Mouse (Mus musculus) lung, postnatal 25 days (tissue): ENCODE data around the gene Tac2.

Experiments used
- DNase-seq: peaks from one replicate; pipeline ENCODE4 v3.0.0; 2022; ENCODE audit warnings: low spot score

Gene Tac2

DNA sequence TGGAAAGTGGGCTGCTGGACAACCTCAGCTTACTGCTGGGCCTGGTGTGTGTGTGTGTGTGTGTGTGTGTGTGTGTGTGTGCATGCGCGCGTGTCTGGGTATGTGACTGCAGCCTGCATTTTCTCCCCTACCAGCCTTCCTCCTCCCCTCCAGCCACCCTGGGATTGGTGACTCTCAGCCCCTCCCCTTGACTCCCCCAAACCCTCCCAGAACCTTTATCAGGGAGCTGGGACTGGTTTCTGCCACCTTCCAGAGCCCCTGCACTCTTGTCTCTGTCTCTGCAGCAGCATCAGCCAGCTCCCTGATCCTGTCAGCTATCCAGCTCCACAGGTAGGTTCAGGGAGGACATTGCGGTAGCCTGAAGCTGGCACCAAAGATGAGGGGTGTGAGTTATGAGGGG lies 858 bp downstream of the Tac2 start:
- DNase-seq: no peak

DNA sequence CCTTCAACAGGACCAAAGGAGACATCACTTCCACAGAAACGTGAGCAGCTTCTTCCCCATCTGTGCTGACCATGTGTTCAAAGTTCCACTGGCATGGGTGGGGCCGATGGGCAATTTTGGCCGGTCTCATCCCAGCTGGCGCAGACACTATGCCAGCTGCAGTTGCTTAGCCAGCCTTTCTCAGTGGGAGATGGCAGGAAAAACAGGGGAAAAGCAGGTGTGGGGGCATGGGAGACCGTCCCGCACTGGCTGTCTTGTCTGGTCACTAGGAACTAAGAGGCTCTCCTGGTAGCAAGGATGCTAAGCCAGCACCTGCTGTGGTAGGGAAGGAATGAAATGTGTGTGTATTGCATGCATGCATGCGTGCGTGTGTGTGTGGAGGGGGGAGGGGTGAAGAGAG lies 4.2 kb downstream of the Tac2 start:
- no peak for DNase-seq

DNA sequence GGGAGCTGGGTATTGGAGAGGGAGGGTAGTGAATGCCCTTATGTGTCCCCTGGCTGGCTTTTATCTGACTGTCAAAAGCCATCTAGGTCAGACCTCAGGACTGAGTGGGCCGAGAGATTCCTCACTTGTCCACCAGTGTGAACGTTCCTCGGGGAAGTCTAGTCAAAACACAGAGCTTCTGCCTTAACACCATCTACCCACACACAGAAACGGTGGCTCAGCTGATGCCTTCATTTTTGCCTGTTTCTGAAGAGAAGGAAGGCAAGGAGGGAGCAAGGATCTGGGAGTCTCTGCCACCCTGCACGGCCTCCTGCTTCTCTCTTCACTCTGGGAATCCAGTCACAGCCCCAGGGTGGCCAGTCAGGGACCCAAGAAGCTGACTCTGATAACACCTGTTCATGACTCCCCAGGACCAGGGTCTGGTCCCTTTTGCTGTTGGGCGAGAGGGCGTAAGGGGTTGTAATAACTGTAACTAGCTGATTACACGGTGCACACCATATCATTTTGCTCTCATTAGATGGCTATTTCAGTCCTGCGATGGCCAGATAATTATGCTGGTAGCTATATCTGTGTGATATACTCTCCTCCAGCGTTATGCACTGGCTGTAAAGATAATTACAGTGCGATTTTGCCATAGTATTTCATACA lies 6.1 kb downstream of the Tac2 start:
- no peak for DNase-seq

DNA sequence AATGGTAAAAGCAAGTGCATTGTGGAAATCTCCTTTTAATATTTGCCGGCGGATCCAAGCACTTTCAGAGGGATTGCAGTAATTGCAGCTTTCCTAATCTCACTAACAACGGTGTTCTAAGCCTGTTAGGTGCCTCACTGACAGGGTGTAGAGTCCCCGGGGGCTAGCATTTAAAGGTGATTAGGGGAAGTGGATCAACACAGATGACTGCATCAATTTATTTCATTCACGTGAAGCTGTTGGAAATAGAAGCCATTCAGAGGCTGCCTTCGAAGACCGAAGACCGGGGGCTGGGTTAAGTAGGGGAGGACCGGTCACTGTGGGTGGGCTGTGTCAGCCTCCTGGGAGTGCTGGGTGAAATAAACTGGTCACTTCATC lies 6.6 kb downstream of the Tac2 start:
- no peak for DNase-seq

DNA sequence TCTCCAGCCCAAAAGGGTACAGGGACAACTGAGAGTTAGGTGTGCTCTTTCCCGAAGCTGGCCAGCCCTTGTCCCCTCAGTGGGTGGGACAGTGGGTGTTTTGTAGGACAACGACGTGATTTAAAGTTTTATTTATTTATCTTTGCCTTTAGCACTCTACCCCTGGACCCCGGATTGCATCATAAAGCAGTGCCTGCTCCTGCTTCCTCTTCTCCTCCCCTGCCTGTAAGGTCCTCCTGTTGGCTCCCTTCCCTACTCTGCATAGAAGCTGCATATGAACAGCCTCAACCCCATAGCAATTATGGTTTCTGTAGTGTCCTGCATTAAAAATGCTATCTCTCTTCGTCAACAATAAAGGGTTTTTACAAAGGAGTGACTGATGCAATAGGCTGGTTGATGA lies 7.1 kb downstream of the Tac2 start:
- no peak for DNase-seq

DNA sequence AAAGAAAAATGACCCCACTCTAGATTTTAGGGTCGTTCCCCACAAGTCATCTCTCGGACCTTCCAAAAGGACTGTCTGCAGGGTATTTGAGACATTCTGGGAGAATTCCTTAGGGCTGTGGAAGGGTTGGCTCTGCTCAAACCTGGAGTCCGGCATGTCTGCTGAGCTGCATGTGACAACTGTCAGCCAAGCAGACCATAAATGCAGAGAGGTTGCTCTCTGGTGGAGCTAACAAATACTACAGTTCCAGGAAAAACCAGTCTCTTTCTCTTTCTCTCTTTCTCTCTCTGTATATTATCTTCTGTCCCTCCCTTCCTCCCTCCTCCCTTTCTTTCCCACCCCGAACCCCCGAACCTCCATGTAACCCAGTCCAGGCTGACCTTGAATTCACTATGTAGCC lies 10.2 kb downstream of the Tac2 start:
- DNase-seq: no peak

DNA sequence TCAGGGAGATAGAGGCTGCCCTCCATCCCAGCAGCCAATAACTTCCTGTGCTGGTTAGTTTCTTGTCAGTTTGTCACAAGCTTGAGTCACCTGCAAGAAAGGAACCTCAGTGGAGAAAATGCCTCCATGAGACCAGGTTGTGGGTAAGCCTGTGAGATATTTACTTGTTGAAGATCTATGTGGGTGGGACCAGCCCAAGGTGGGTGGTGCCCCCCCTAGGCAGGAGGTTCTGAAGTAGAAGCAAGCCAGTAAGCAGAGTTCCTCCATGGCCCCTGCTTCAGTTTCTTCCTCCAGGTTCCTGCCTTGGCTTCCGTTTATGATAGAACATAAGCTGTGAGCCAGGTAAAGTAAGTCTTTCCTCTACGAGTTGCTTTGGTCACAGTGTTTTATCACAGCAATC lies 12.0 kb downstream of the Tac2 start:
- no peak for DNase-seq

DNA sequence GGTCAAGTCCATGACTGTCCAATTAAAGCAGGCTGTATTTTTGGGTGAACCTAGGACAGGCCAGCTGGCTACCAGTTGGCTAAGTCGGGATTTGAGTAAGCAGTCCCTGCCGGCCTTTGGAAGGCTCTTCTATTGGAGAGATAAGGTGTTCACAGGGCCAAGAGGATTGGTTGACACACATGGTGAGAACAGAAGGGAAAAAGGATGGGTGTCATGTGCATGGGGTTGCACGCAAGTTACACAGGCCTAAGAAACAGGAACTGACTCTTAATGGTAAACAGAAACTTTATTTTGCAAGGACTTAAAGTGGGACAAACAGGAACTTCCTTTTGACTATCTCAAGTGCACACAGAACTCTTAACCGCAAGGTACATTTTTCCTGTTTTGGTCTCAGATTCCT lies 12.6 kb downstream of the Tac2 start:
- DNase-seq: peak; percentile 58

DNA sequence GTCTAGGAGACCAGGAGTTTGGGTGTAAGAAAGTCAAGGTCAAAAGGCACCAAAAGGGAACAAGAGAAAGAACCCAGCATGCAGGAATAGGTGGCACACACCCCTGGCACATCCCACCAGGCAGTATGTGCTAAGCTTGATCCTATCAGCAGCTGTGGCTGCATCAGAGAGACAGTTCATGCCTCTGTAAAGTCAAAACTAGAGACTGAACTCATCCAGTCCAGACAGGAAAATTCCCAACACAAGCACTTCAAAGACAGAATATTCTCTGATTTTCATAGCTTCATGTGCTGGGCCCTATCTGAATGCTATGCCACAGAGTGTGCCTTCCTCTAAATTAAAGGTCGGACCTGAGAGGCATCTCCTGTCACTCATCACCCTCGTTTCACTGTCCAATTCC lies 13.3 kb downstream of the Tac2 start:
- DNase-seq: no peak

DNA sequence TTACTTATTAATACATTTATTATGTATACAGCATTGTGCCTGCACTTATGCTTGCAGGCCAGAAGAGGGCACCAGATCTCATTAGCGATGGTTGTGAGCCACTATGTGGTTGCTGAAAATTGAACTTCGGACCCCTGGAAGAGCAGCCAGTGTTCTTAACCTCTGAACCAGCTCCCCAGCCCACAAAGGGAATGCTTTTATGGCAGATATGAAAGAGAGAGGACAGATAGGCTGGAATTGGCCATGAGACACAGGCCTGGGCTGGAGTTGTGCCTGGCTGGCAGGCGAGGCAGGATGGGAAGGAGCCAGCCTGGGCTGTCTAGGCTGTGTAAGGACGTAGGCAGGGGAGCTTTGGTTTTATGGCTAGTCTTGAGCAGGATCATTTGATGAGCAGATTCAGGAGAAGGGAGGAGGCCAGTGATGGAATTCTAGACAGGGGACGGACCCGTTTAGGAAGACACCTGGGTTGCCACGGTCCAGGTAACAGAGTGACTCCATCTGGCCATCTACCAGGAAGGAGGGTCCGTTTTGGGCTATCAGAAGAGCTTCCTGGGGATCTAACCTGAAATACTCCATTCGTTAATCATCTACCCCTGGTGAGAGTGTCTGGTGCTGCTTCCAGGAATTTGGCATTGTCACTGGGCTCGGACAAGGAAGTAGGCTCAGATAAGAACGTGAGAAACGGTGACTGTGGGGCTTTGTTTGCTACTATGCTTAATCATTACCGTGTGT lies 14.0 kb downstream of the Tac2 start:
- no peak for DNase-seq

DNA sequence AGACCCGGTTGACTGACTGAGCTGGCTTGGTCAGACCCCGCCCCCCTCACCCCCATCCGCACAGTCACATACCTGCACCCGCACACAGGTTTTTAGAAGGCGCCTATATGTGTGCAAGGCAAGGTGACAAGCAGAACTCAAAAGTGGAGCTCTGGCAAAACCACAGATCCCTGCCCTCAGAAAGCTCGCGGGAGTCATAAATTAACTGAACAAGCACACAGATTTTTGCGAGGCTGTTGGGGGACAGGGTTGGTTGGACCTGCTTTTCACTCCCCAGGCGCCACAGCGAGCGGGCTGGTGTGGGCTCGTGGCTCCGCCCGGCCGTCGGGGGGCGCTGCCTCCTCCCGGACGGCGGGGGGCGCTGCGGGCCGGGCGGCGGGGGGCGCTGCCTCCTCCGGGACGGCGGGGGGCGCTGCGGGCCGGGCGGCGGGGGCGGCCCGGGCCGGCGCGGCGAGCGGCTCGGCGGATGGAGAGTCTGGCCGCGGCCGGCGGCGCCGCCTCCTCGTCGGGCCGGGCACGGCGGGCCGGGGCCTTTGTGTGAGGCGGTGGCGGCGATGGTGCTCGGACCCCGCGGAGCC lies 14.9 kb downstream of the Tac2 start, which contains the start of gene Zbtb39:
Zbtb39 (plus strand) TSS at position 456 of the 578 bp plus-strand sequence.
- peak; percentile 74 for DNase-seq

DNA sequence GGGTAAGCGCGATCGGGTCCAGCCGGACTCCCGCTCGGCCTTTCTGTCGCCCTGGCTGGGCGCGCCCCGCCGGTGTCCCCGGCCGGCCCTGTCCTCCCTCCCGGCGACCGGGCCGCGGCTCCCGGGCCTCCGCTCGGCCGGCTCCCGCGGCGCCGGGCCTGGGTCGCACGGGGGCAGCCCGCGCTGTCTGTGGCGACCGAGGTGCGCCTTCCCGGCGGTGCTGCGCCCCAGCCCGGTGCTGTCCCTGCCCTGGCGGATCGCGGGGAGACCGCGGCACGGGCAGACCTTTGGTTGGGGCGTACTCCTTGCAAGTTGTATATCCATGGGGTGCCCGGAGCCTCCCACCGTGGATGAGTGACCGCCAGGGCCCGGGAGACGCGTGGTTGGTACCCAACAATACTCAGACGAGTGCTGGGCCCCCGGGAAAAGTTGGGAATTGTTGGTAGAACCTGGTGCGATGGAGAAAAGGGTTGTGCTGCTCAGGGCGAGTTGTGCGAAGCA lies 15.4 kb downstream of the Tac2 start:
- DNase-seq: no peak

DNA sequence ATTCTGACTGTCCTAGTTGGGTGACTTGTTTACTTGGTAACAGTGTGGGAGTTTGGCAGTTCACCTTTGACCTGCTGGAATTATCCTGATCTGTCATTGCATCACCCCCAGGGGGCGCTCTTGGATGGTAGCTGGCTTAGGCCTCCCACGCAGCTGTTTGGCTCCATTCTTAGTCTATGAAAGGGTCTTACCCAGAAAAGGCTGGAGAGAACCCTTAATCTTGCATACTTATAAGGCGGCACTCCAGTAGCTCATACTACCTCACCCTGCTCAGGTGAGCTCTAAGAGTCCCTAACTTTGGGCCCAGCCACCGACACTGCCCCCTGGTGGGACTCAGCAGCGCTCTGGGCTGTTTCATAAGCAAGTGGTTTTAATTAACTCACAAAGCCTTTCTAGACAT lies 20.4 kb downstream of the Tac2 start:
- DNase-seq: peak; percentile 57

DNA sequence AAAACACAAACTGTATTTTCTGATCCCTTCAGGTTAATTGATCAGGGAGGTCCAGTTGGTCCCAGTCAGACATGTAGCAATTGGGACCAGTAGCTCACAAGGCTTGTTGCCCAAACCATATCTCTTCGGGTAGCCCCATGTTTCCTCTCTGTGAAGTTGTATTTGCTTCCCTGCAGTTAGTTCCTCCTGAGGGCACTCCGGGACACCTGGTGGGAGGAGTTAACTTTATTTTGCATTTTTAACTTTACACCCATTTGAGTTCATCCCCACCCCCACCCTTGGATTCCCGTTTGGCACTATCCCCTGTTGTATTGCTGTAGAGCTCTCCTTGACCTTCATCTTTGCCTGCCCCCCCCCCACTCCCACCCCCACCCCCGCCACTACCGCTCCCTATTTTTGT lies 21.6 kb downstream of the Tac2 start:
- DNase-seq: no peak

DNA sequence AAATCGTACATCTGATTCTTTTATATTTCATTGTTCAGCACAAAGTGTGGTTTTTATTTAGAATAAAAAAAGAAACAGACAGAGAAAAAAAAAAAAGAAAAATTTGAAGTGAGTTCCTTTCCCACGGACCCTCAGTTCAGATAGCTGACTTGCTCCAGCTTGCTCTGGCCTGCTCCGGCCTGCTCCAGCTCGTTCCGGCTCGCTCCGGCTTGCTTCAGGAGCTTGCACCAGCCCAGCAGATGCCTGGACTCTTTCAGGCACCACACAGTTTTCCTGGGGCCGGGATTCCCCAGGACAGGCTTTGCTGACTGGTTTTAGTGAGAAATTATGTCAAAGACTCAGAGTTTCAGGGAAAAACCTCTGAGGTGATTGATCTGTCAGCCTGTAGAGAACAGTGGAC lies 23.0 kb downstream of the Tac2 start:
- no peak for DNase-seq

DNA sequence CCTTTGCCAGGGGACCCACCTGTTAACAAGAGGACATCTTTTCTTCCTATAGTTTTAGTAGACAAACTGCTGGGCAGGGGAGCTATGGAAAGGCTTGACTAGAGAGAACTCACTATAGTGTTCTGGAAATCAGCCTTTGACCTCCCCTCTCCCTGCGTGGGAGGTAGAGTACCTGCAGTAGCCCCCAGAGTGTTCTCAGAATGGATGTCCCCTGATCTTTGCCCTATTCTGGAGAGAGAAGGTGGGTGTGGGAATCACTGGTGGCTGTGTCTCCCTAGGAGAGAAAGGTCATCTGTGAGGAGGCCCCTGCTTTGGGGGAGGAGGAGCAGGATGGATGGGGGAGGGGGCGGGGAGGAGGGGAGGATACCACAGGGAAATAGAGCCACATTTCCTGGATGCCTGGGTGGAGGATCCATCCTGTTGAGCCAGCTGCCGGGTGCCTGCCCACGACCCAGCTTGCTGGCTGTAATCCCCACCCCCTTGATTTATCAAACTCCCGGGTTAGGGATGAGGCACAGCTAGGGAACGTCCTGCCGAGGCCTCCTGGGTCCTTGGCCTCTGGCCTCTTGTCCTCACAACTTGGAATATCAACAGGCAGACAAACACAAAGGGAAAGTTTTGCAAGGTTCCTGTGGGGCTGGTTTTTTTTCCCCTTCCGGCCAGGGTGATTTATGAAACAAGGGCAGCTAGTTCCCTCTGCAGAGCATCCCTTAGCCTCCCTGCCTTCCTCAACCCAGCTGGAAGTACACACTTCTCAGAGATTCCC lies 24.8 kb downstream of the Tac2 start:
- DNase-seq: peak; percentile 57

DNA sequence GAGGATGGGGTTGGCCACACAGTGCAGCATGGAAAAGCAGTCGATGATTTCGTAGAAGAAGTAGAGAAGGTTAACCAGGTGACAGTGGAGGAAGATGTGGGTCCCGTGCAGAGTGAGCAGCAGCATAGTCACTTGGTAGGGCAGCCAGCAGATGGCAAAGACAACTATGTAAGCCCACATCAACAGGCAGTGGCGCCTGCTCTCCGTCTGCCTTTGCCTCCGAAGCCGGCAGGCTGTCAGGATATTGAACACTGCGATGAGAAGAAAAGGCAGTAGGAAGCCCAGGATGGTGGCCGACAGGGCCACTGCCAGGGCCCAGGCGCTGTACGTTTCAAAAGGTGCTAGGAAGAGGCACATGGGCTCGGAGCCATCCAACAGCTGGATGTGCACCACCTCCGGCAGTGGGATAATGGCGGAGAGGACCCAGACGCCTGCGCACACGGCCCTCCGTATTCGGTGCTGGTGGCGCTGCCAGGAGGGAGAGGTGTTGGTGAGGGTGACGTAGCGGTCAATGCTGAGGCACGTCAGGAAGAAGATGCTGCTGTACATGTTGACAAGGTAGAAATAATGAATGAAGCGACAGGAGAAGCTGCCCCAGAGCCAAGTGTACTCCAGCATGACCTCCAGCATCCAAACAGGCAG lies 26.0 kb downstream of the Tac2 start:
- no peak for DNase-seq

DNA sequence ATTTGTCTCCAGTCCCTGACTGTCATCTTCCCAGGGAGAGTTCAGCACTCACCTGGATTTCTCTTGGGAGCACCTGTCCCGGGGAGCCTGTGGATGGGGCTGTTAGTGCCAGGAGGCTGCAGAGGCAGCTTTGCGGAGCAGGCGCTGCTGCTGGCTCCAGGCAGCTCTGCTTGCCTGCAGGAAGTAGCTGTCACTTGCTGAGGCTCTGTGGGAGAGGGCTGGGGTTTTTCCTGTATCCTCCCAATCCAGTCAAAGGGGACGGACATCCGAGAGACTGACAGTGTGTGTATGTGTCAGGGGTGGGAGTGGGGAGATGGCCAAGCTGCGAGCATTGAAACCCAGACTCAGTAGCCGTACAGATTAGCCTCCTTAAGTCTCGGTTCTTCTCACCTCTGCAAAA lies 27.3 kb downstream of the Tac2 start, which contains the start of gene Gpr182:
Gpr182 (minus strand) TSS at position 185 of the 400 bp plus-strand sequence.
- peak; percentile 61 for DNase-seq

DNA sequence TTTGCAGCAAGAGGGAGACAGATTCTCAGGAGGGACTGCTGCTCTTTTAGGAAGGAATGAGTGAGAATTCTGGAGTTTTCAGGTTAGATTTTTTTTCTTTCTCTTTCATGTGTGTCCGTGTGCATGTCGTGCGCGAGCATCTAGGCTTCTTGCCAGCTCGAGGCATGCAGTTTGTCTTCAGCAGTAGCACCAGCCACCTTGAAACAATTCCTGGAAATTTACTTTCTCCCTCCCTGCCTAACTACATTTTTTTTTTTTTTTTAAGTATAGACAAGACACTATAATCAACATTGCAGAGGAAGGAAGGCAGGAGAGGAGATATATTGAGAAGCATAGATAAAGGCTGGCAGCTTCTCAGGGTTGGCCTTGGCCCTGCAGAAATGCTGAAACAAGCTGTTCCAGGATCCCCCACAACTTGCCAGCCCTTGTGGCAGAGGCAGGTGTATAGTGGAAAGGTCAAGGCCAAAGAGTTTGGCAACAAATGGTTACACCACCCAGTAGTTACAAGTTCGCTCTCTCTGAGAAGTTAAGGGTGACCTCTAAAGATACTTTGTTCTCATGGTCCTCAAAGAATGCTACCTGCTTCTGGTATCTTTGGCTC lies 30.4 kb downstream of the Tac2 start:
- no peak for DNase-seq

DNA sequence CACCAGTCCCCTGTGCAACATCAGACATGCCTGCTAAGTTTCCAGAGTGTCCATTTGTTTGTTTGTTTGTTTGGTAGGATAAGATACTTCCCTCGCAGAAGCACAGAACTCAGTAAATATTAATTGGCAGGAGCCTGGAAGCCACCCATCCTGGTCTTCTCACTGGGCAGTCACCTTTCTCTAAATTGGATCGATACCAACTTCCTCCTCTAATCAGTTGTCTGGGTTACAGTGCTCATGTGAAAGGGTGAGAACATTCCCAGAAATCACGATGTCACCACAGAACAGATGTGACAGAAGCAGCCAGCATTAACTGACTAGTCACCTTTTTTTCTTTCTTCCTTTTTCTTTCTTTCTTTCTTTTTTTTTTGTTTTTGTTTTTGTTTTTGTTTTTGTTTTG lies 31.0 kb downstream of the Tac2 start:
- no peak for DNase-seq

DNA sequence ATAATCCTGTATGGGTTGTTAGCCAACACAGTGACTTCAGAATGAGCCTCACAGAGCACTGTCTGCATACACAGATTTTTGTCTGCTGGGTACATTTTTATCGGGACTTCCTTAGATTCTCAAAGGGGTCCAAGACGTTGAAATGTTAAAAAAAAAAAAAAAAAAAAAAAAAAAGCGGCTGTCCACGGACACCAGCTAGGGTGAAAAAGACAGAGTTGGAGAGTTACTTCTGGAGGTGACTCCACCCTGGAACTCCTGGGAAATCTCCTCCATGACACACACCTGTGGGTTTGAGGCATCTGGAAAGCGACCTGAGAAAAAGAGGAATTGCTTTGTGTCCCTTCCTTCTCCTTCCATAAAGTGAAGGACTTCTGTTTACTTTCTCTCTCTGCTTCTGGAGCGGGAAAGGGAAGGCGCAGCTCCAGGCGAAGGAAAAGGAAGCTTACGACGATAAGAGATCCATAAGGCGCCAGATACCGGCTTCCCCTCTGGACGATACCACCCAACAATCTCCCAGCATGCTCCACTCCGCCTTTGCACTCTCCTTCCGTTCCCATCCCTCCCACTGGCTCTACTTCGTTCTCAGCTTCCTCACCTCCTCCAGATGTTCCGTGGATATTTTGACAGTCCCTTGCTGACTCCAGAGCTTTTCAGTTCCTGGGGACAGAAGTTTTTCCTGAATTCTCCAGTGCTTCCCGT lies 31.6 kb downstream of the Tac2 start:
- peak; percentile 57 for DNase-seq
